Mouse (Mus musculus): ENCODE data around the gene Cox6b2.

Gene Cox6b2

DNA sequence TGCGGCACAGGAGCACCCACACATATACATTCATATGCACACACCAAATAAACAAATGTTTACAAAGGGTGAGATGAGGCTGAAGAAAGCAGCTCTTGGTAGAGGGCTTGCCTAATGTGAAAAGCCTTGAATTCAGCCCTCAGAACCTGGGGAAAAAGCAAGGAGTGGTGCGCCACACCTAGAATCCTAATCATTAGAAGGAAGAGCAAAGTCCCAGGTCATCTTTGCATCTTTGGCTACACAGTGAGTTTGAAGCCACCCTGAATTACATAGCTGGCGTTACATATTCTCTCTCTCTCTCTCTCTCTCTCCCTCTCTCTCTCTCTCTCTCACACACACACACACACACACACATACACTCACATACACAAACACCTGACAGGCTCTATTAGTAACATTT lies 33.6 kb downstream of the Cox6b2 start:
- no peak for DNase-seq (ENCODE audit: low spot score)

DNA sequence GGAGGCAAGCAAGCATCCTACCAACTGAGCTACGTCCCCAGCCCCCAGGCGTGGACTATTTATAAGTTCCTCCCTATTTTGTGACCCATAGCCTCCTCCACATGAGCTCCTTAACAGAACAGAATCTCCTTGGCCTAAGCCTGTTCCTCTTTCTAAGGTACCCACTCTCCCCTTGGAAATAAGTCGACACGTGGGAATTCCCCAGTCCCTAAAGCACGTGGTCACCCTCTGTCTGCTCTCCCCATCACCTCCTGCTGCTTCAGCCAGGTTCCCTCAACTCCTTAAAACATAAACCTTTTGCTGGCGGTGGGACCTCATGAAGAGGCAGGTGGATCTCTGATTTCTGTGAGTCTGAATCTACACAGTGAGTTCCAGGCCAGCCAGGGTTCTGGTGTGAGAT lies 35.9 kb downstream of the Cox6b2 start:
- no peak for DNase-seq (ENCODE audit: low spot score)

DNA sequence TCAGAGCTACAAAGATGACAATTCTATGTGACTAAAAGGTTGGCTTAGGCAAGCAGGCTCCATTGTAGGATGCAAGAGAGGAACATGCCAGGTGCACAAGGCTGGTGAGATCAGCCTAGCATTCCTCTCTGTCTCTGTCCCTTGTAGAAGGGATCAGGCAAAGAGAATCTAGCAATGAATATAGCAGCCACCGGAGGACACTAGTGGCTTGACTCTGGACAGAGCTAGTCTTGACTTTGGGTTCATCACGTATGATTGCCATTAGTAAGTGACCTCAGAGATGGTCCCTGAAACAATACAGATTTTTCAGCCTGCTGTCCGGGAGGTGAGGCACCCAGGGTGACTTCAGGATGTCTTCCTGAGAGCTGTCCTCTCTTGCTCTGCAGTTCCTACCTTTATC lies 40.3 kb downstream of the Cox6b2 start:
- no peak for DNase-seq (ENCODE audit: low spot score)

DNA sequence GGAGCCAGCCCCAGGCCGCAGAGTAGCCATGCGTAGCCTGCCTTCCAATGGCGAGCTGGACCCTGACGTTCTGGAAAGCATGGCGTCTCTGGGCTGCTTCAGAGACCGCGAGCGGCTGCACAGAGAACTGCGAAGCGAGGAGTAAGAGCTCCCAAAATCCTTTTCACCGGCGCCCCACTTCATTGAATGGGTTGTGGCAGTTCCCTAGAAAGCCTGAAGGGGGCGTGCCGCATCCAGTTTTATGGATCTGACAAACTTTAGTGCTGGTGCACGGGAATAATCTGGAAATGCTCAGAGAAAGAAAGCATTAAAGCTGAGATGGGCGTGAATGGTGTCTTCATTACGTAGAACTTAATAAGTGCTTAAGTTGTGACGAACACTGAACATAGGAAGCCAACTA lies 47.8 kb downstream of the Cox6b2 start:
- DNase-seq (ENCODE audit: low spot score): no peak

DNA sequence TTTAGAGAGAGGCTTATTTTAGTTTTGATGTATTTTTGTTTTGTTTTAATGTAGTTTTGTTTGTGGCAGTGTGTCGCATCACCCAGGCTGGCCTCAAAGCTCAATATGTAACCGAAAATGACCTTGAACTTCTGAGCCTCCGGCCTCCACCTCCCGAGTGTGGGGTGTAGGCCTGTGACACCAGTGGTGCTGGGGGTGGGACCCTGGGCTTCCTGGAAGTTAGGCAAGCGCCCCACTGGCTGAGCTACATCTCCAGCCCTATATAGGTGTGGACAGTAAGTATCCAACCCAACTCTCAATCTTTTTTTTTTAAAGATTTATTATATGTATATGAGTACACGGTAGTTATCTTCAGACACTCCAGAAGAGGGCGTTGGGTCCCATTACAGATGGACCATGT lies 49.7 kb downstream of the Cox6b2 start:
- no peak for DNase-seq (ENCODE audit: low spot score)

DNA sequence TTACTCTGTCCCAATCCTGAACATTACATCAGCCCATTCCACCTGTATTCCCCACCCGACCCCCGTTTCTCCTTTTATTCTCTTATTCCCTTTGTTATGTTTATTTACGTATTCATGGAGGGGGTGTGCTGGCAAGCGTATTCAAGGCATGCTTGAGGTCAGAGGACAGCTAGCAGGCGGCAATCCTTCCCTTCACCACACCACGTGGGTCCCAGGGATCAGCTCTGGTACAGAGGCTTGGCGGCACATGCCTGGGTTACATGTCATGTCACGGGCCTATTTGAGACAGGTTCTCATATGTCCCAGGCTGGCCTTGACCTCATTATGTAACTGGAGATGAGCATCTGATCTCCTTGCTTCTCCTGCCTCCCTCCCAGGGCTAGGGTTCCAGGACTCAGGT lies 50.6 kb downstream of the Cox6b2 start:
- no peak for DNase-seq (ENCODE audit: low spot score)
